Mouse (Mus musculus) olfactory bulb, adult 2 months (tissue): ENCODE data around the gene Slc5a3.

Experiments
- CTCF ChIP-seq: fragments of 200-500 bp; IDR thresholded peaks from 2 replicates; pipeline ENCODE4 v1.5.1; 2012; ENCODE audit warnings: low read depth, mild to moderate bottlenecking, low read length, moderate library complexity; ENCODE audit not compliant: insufficient read depth
- POLR2A ChIP-seq: fragments of 200-500 bp; IDR thresholded peaks from 2 replicates; pipeline ENCODE4 v1.6.1; 2012; ENCODE audit warnings: mild to moderate bottlenecking, low read depth, low read length, moderate library complexity; ENCODE audit not compliant: insufficient read depth

- no peak for TF ChIP-seq CTCF
- no peak for TF ChIP-seq POLR2A
Measured at GRCm38 (mm10) chr16:92051777-92052310, 6.3 kb upstream of the Slc5a3 start.
